Mouse (Mus musculus): ENCODE measurements around the gene Ppif. TPM values are rescaled to one million over a fixed set of nuclear protein-coding genes. Genes with fewer than 3 reads are reported as not detected.

Gene Ppif
- total RNA-seq, 1 experiment = 27.0 TPM

DNA sequence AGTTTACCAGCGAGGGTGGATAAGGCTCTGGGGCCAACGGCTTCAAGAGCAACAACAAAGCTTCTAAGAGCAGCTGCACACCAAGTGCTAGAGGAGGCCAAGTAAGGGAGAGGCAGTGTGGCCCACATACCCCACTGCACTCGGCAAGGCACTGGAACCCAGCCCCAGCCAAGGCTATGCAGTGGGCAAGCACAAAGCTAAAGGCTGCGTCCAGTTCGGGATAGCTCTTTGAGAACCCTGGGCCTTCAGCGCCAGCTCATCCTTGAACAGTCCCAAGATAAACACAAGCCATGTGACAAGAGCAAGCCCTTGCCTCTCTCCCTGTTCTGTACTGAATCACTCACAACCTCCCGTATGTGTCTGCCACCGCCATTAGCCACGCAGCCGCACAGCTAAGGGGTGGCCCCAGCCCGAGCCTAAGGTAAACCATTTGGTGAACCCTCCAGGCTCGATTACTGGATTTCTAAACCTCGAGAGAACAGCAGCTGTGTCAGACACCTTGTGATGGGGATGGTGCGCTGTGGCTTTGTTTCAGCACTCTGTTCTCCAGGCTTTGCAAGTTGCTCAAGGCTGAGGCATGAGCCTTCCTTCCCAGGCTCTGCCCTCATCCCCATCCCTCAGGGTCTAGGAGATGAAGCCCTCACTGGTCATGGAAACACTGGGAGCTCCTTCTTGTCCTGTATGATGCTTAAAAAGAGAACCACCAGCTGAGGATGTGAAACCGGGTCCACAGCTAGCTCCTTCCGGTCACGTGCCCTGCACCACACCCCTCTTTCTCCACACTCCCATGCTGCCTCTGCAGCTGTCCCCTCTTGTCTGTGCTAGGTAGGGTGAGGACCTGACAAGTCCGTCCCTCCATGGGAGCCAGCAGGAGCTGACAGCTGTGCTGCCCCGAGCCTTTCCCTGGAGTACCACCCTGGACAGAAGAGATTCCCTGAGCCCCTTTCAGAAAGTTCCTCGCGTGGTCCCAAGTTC is 53.3 kb downstream of the Ppif start:
- Histone ChIP-seq H3K27ac (ENCODE audit: insufficient read depth, low read depth, low read length, poor library complexity, severe bottlenecking) (no peak overlapping the region), H3K9ac (ENCODE audit: insufficient read depth, low read depth, low read length, poor library complexity, severe bottlenecking) (no peak overlapping the region; the same call in 1 of the 2 replicates), H3K4me1 (ENCODE audit: control insufficient read depth in 2 of 2, insufficient read depth in 2 of 2, low read length in 2 of 2, poor library complexity in 1 of 2) (peaks cover 1 to 25% of the 10 kb centered on the region in 2 experiments; a peak in 2 of 4 replicates)

DNA sequence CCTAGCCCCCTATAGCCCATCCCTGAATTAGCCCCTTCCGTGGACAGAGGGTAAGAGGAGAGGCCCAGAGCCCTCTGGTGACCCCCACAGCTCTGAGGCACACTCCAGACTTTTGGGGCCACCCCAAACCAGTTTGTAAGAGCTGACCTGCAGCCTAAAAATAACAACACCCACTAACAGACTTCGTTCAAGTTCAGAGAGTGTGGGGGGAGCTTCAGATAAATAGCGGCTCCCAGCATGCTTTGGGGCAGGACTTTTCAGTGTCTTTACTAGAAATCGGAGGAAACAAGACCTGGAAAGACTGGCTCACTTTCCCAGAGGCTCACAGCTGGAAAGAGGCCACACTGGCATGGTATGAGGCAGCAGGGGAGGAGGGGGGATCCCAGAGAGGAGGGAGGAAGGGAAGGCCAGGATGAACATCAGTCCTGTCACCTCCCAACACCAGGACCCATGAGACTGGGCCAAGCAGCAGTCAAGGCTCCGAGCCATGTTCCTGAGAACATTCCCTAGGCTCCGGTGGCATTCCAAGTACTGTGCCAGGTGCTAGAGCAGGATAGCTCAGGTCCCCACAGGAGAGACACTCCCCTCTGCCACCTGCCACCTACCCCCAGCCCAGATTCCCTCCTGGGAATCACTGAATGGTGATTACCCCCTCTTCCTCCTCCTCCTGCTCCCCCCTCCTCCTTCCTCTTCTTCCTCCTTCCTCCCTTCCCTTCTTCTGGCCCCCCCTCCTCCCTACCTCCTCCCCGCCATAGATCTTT is 54.2 kb downstream of the Ppif start:
- Histone ChIP-seq H3K4me1 (ENCODE audit: control insufficient read depth in 2 of 2, insufficient read depth in 2 of 2, low read length in 2 of 2, poor library complexity in 1 of 2) (peaks cover 1 to 27% of the 10 kb centered on the region in 2 experiments; a peak in 2 of 4 replicates), H3K4me3 (ENCODE audit: insufficient read depth in 1 of 2, low read depth in 1 of 2, low read length in 2 of 2, poor library complexity in 1 of 2, severe bottlenecking in 1 of 2) (no peak overlapping the region), H3K9ac (ENCODE audit: insufficient read depth, low read depth, low read length, poor library complexity, severe bottlenecking) (no peak overlapping the region), H3K27ac (ENCODE audit: insufficient read depth, low read depth, low read length, poor library complexity, severe bottlenecking) (no peak overlapping the region), H3K9me3 (ENCODE audit: control insufficient read depth, insufficient read depth, low read depth, low read length) (no peaks in the 10 kb centered on the region), H3K36me3 (ENCODE audit: control insufficient read depth, insufficient read depth, low read length, poor library complexity, severe bottlenecking) (no peaks in the 10 kb centered on the region)
- no peak for DNase-seq (ENCODE audit: low read depth, low spot score)
- TF ChIP-seq ZC3H11A (IDR thresholded peaks at IDR 0.05; ENCODE audit: borderline replicate concordance, low read depth, low read length) (no peak), MAFK (IDR thresholded peaks at IDR 0.05; ENCODE audit: insufficient read depth, low read depth, low read length) (no peak), HCFC1 (IDR thresholded peaks at IDR 0.05; ENCODE audit: borderline replicate concordance, insufficient read depth, low read length) (no peak), CHD2 (IDR thresholded peaks at IDR 0.05; ENCODE audit: low read depth, low read length) (no peak), ZNF384 (IDR thresholded peaks at IDR 0.05; ENCODE audit: low read depth, low read length) (no peak)
- in situ Hi-C loops (cut with MboI; ENCODE audit: low sequenced_read_pairs in 2 of 2, unreplicated experiment in 2 of 2) = no loop called here

More for the DNA sequence above, 53.3 kb downstream of the Ppif start:
- no peak overlapping the region for H3K4me3 ChIP-seq (ENCODE audit: insufficient read depth in 1 of 2, low read depth in 1 of 2, low read length in 2 of 2, poor library complexity in 1 of 2, severe bottlenecking in 1 of 2)
- no peak for TF ChIP-seq CHD2 (IDR thresholded peaks at IDR 0.05; ENCODE audit: low read depth, low read length)
- no peak for TF ChIP-seq MAFK (IDR thresholded peaks at IDR 0.05; ENCODE audit: insufficient read depth, low read depth, low read length)
- in situ Hi-C loops (cut with MboI; ENCODE audit: low sequenced_read_pairs in 2 of 2, unreplicated experiment in 2 of 2) = no loop called here
- no peak for DNase-seq (ENCODE audit: low read depth, low spot score)
- H3K9me3 ChIP-seq (ENCODE audit: control insufficient read depth, insufficient read depth, low read depth, low read length) = no peaks in the 10 kb centered on the region
- H3K36me3 ChIP-seq (ENCODE audit: control insufficient read depth, insufficient read depth, low read length, poor library complexity, severe bottlenecking) = no peaks in the 10 kb centered on the region

DNA sequence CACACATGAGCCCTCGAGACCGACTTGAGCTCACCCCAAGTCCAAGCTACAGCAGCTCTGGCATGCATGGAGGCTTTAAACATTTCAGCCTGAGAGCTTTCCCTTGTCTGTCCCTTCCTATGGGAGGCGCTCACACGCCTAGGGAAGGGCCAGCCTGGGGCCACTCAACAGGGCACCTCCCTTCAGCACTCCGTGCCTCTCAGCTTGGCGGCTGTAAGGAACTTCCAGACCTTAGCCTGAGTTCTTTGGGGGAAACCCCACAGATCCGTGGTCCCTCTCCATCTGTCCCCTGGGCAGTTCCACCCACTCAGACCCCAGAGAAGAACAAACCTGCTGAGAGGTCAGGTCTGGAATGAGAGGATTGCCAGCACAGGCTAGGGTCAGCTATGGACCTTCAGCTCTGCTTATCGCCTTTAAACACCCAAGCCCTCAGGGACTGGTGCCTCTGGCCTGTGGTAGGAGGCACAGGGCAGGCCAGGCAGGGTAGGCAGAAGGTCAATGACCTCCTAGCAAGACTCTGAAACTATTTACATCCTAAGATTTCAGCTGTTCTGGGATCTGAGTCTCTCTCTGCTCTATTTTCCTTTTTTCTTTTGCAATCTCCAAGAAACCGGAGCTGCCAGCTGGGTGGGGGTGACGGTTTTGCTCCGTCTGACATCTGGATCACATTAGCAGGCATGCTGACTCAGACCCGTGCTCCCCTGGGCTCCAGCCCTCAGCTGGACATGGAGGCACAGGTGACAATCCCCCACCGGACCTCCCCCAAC is 55.4 kb downstream of the Ppif start:
- Histone ChIP-seq H3K4me1 (ENCODE audit: control insufficient read depth in 2 of 2, insufficient read depth in 2 of 2, low read length in 2 of 2, poor library complexity in 1 of 2) (peaks cover 1 to 29% of the 10 kb centered on the region in 2 experiments; a peak in 2 of 4 replicates), H3K4me3 (ENCODE audit: insufficient read depth in 1 of 2, low read depth in 1 of 2, low read length in 2 of 2, poor library complexity in 1 of 2, severe bottlenecking in 1 of 2) (no peak overlapping the region), H3K9me3 (ENCODE audit: control insufficient read depth, insufficient read depth, low read depth, low read length) (no peaks in the 10 kb centered on the region), H3K9ac (ENCODE audit: insufficient read depth, low read depth, low read length, poor library complexity, severe bottlenecking) (no peak overlapping the region), H3K27ac (ENCODE audit: insufficient read depth, low read depth, low read length, poor library complexity, severe bottlenecking) (no peak overlapping the region), H3K36me3 (ENCODE audit: control insufficient read depth, insufficient read depth, low read length, poor library complexity, severe bottlenecking) (no peaks in the 10 kb centered on the region)
- DNase-seq (ENCODE audit: low read depth, low spot score) = no peak
- in situ Hi-C loops (cut with MboI; ENCODE audit: low sequenced_read_pairs in 2 of 2, unreplicated experiment in 2 of 2) = no loop called here
- no peak for TF ChIP-seq ZC3H11A (IDR thresholded peaks at IDR 0.05; ENCODE audit: borderline replicate concordance, low read depth, low read length)
- no peak for TF ChIP-seq CHD2 (IDR thresholded peaks at IDR 0.05; ENCODE audit: low read depth, low read length)
- TF ChIP-seq ZNF384 (IDR thresholded peaks at IDR 0.05; ENCODE audit: low read depth, low read length) = no peak
- no peak for TF ChIP-seq MAFK (IDR thresholded peaks at IDR 0.05; ENCODE audit: insufficient read depth, low read depth, low read length)
- TF ChIP-seq HCFC1 (IDR thresholded peaks at IDR 0.05; ENCODE audit: borderline replicate concordance, insufficient read depth, low read length) = no peak

Other genes starting within 250 kb of the Ppif start
- 10.5 and 16.9 TPM in 2 replicates for gene Zmiz1, start 235.0 kb upstream of the Ppif start, total RNA-seq (2012; rRNA removed)
- gene Zcchc24, start 74.9 kb downstream of the Ppif start, total RNA-seq (2012; rRNA removed) = 4.1 and 5.7 TPM in 2 replicates
- gene Anxa11, start 148.0 kb downstream of the Ppif start, total RNA-seq (2012; rRNA removed) = 17.0 and 18.7 TPM in 2 replicates
- 1.3 and 6.5 TPM in 2 replicates for gene Plac9a, start 208.9 kb downstream of the Ppif start, total RNA-seq (2012; rRNA removed)
- gene Tmem254a, start 233.5 kb downstream of the Ppif start, total RNA-seq (2012; rRNA removed) = 1.7 and 2.4 TPM in 2 replicates
- gene Cphx1, start 244.2 kb downstream of the Ppif start, total RNA-seq (2012; rRNA removed) = 0.63 and 1.0 TPM in 2 replicates

Data from ES-E14 (cell line).